Mouse (Mus musculus): ENCODE data around the gene Adamts6.

DNA sequence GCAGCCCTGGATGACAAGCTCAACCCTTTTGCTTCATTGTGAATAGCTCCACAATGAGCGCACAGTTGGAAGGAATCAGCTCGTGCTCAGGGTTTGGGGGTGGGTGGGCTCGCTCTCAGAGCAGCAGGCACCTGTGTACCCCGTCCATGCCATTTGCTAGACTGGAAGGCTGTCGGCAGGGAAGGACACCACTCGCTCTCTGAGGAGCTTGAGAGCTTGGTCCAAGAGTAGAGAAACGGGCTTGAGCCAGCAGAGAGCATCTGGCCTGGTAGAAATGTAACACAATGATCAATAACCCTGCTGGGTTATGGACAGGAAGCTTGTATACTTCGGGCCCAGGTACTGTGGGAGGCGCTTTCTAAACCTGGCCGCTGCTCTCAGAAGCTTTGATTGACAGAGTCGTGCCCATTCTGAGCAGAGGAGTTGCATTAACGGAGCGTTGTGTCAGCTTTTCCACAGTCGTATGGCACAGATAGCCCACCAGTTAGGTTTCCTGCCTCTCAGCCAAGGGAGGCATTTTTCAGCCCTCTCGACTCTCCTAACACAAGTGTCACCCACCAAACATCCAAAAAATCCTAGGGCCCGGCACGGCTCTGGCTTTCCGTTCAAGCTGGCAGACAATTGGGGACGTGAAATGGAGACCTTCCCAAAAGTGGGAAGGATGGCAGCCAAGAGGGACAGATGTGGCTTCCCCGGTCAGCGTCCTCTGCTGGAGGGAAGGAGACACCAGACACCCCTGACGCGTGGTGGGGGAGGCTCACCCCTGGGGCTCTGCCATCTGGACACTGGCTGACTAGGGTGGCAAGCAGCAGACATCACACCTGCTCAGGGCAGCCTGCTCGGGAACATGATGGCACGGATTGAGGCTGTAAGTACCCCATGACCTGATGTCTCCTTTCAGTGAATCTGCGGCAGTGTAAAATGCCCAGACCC, 222.2 kb downstream of the Adamts6 start:
- TF ChIP-seq HCFC1 (IDR thresholded peaks at IDR 0.05; ENCODE audit: borderline replicate concordance, insufficient read depth, low read length): no peak
- TF ChIP-seq ZC3H11A (IDR thresholded peaks at IDR 0.05; ENCODE audit: borderline replicate concordance, low read depth, low read length): no peak
- TF ChIP-seq CHD2 (IDR thresholded peaks at IDR 0.05; ENCODE audit: low read depth, low read length): no peak
